Mouse (Mus musculus): ENCODE measurements at regions not wholly inside any gene's neighbourhood (a gene's known extent, or its start where the extent isn't known, plus 50 kb on each side); places are given as distances from the start of the nearest gene placed in this dataset.

DNA sequence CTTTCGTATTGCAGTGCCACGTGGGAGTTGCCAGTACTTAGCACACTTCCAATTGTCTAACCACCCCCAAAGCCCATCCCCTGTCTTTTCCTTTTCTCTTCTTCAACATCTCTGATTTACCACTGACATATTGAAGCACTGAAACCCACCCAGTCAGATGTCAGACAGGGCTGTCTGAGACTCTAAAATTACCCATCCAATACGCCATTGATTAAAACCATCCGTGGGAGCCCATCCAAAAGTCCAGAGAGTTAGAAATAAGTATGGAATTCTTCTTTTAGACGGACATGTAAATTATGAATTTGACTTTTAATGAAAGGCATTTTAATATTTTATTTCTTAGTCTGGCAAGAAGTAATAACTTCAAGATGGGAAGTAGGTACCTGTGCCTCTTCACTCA lies 148.8 kb downstream of the Btg1 start:
- Histone ChIP-seq H3K27me3 (ENCODE audit: control insufficient read depth, insufficient read depth, low read length) (no peaks in the 10 kb centered on the region), H3K9ac (ENCODE audit: low read depth, low read length) (no peak overlapping the region), H3K36me3 (ENCODE audit: control insufficient read depth, insufficient read depth, low read length) (no peaks in the 10 kb centered on the region), H3K79me2 (ENCODE audit: control insufficient read depth, insufficient read depth, low read length) (no peaks in the 10 kb centered on the region), H3K27ac (replicated peaks; ENCODE audit: insufficient read depth, low read depth, low read length) (no peak overlapping the region), H3K4me1 (ENCODE audit: control insufficient read depth, insufficient read depth, low read length) (no peaks in the 10 kb centered on the region), H3K4me3 (ENCODE audit: insufficient read depth, low read depth, low read length) (no peak overlapping the region)
- WGBS: 96% methylated on average over 5 of the region's 5 CpGs
- no peak for DNase-seq (ENCODE audit: extremely low read depth, low read depth, low spot score)
- TF ChIP-seq POLR2A (IDR thresholded peaks at IDR 0.05; ENCODE audit: extremely low read depth, insufficient read depth, low read length) (no peak), CTCF (IDR thresholded peaks at IDR 0.05; ENCODE audit: low read depth, low read length) (no peak)

- Histone ChIP-seq H3K36me3 (ENCODE audit: control insufficient read depth, insufficient read depth, low read length) (no peaks in the 10 kb centered on the region), H3K9ac (ENCODE audit: low read depth, low read length) (no peak overlapping the region), H3K79me2 (ENCODE audit: control insufficient read depth, insufficient read depth, low read length) (no peaks in the 10 kb centered on the region), H3K27me3 (ENCODE audit: control insufficient read depth, insufficient read depth, low read length) (no peaks in the 10 kb centered on the region), H3K4me3 (ENCODE audit: insufficient read depth, low read depth, low read length) (no peak overlapping the region), H3K4me1 (ENCODE audit: control insufficient read depth, insufficient read depth, low read length) (peaks cover 2% of the 10 kb centered on the region; the same call in 1 of the 2 replicates), H3K27ac (replicated peaks; ENCODE audit: insufficient read depth, low read depth, low read length) (no peak overlapping the region)
- TF ChIP-seq POLR2A (IDR thresholded peaks at IDR 0.05; ENCODE audit: extremely low read depth, insufficient read depth, low read length) (no peak), CTCF (IDR thresholded peaks at IDR 0.05; ENCODE audit: low read depth, low read length) (no peak)
- peak; percentile 84 for DNase-seq (ENCODE audit: extremely low read depth, low read depth, low spot score)
- 28% methylated on average over 1 of the region's 1 CpGs for WGBS
Measured at GRCm38 (mm10) chr10:96778220-96778619, 161.4 kb downstream of the Btg1 start.

- H3K27me3 ChIP-seq (ENCODE audit: control insufficient read depth, insufficient read depth, low read length): no peaks in the 10 kb centered on the region
- H3K4me3 ChIP-seq (ENCODE audit: insufficient read depth, low read depth, low read length): no peak overlapping the region
- no peaks in the 10 kb centered on the region for H3K79me2 ChIP-seq (ENCODE audit: control insufficient read depth, insufficient read depth, low read length)
- DNase-seq (ENCODE audit: extremely low read depth, low read depth, low spot score): no peak
- no peaks in the 10 kb centered on the region for H3K4me1 ChIP-seq (ENCODE audit: control insufficient read depth, insufficient read depth, low read length)
- no peak overlapping the region for H3K27ac ChIP-seq (replicated peaks; ENCODE audit: insufficient read depth, low read depth, low read length)
- no peak overlapping the region for H3K9ac ChIP-seq (ENCODE audit: low read depth, low read length)
- WGBS: 95% methylated on average over 5 of the region's 5 CpGs
- no peak for TF ChIP-seq CTCF (IDR thresholded peaks at IDR 0.05; ENCODE audit: low read depth, low read length)
- TF ChIP-seq POLR2A (IDR thresholded peaks at IDR 0.05; ENCODE audit: extremely low read depth, insufficient read depth, low read length): no peak
- no peaks in the 10 kb centered on the region for H3K36me3 ChIP-seq (ENCODE audit: control insufficient read depth, insufficient read depth, low read length)
Measured at GRCm38 (mm10) chr10:96783966-96784365, 167.2 kb downstream of the Btg1 start.

DNA sequence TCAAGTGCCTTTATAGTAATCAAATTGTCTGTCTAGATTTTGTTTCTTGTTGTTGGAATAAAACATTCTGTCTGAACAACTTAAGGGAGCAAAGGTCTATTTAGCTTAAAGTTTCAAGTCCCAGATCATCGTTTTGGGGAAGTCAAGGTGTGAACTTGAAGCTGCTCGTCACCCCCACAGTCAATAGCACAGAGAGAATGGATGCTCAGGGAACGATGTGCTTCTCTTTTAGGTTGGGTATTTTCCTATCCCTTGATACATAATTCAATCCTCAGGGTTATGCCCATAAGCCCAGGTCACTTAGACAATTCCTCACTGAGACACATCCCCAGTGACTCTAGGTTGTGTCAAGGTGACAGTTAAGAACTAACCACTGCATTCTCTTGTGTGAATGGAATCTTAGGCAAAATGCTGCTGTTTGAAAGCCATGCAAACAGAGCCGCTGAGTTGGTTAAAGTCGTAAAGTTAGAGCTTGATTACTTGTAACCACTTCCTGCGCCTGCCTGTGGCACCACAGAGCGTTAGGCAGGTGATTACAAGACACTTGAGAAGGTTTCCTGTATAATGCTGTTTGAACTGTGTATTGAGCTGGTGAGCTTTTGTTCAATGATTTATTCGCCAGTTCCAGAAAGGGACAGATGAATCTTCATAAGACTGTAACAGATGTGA lies 170.2 kb downstream of the Btg1 start:
- no peak overlapping the region for H3K27ac ChIP-seq (replicated peaks; ENCODE audit: insufficient read depth, low read depth, low read length)
- H3K4me1 ChIP-seq (ENCODE audit: control insufficient read depth, insufficient read depth, low read length): no peaks in the 10 kb centered on the region
- DNase-seq (ENCODE audit: extremely low read depth, low read depth, low spot score): no peak
- no peak overlapping the region for H3K4me3 ChIP-seq (ENCODE audit: insufficient read depth, low read depth, low read length)
- no peaks in the 10 kb centered on the region for H3K79me2 ChIP-seq (ENCODE audit: control insufficient read depth, insufficient read depth, low read length)
- no peaks in the 10 kb centered on the region for H3K36me3 ChIP-seq (ENCODE audit: control insufficient read depth, insufficient read depth, low read length)
- no peaks in the 10 kb centered on the region for H3K27me3 ChIP-seq (ENCODE audit: control insufficient read depth, insufficient read depth, low read length)
- 85% methylated on average over 8 of the region's 8 CpGs for WGBS
- no peak overlapping the region for H3K9ac ChIP-seq (ENCODE audit: low read depth, low read length)
- TF ChIP-seq CTCF (IDR thresholded peaks at IDR 0.05; ENCODE audit: low read depth, low read length): no peak
- no peak for TF ChIP-seq POLR2A (IDR thresholded peaks at IDR 0.05; ENCODE audit: extremely low read depth, insufficient read depth, low read length)

- H3K27me3 ChIP-seq (ENCODE audit: control insufficient read depth, insufficient read depth, low read length): no peaks in the 10 kb centered on the region
- no peak for DNase-seq (ENCODE audit: extremely low read depth, low read depth, low spot score)
- H3K9ac ChIP-seq (ENCODE audit: low read depth, low read length): no peak overlapping the region
- H3K4me1 ChIP-seq (ENCODE audit: control insufficient read depth, insufficient read depth, low read length): no peaks in the 10 kb centered on the region
- no peaks in the 10 kb centered on the region for H3K36me3 ChIP-seq (ENCODE audit: control insufficient read depth, insufficient read depth, low read length)
- TF ChIP-seq CTCF (IDR thresholded peaks at IDR 0.05; ENCODE audit: low read depth, low read length): no peak
- TF ChIP-seq POLR2A (IDR thresholded peaks at IDR 0.05; ENCODE audit: extremely low read depth, insufficient read depth, low read length): no peak
- no peaks in the 10 kb centered on the region for H3K79me2 ChIP-seq (ENCODE audit: control insufficient read depth, insufficient read depth, low read length)
- H3K4me3 ChIP-seq (ENCODE audit: insufficient read depth, low read depth, low read length): no peak overlapping the region
- H3K27ac ChIP-seq (replicated peaks; ENCODE audit: insufficient read depth, low read depth, low read length): no peak overlapping the region
- 85% methylated on average over 1 of the region's 1 CpGs for WGBS
Measured at GRCm38 (mm10) chr10:96787572-96787946, 170.8 kb downstream of the Btg1 start.

GRCm38 (mm10) chr10:96788352-96789016 lies 171.7 kb downstream of the Btg1 start:
- TF ChIP-seq POLR2A (IDR thresholded peaks at IDR 0.05; ENCODE audit: extremely low read depth, insufficient read depth, low read length) (no peak), CTCF (IDR thresholded peaks at IDR 0.05; ENCODE audit: low read depth, low read length) (no peak)
- Histone ChIP-seq H3K4me1 (ENCODE audit: control insufficient read depth, insufficient read depth, low read length) (no peaks in the 10 kb centered on the region), H3K27me3 (ENCODE audit: control insufficient read depth, insufficient read depth, low read length) (no peaks in the 10 kb centered on the region), H3K9ac (ENCODE audit: low read depth, low read length) (no peak overlapping the region), H3K79me2 (ENCODE audit: control insufficient read depth, insufficient read depth, low read length) (no peaks in the 10 kb centered on the region), H3K4me3 (ENCODE audit: insufficient read depth, low read depth, low read length) (no peak overlapping the region), H3K36me3 (ENCODE audit: control insufficient read depth, insufficient read depth, low read length) (no peaks in the 10 kb centered on the region), H3K27ac (replicated peaks; ENCODE audit: insufficient read depth, low read depth, low read length) (no peak overlapping the region)
- 69% methylated on average over 8 of the region's 8 CpGs for WGBS
- no peak for DNase-seq (ENCODE audit: extremely low read depth, low read depth, low spot score)

All from liver, adult 2 months (tissue).